Mouse (Mus musculus) liver, adult 2 months (tissue): ENCODE results near the gene Haus2.

Experiments used
- CTCF ChIP-seq: fragments of 200-500 bp; IDR thresholded peaks from 2 replicates; pipeline ENCODE4 v1.5.1; 2011; ENCODE audit warnings: low read depth, low read length, control low read depth
- POLR2A ChIP-seq: fragments of 200-500 bp; IDR thresholded peaks from 2 replicates; pipeline ENCODE4 v1.6.1; 2011; ENCODE audit warnings: low read length, control low read depth; ENCODE audit not compliant: insufficient read depth; ENCODE audit errors: extremely low read depth

- TF ChIP-seq POLR2A = no peak
- no peak for TF ChIP-seq CTCF
Measured at GRCm38 (mm10) chr2:120606021-120606690, 3.0 kb upstream of the Haus2 start.
